Mouse (Mus musculus): ENCODE results near the gene Gm12355. TPM values are rescaled to one million over a fixed set of nuclear protein-coding genes. Genes with fewer than 3 reads are reported as not detected.

Gene Gm12355
- polyA plus RNA-seq, 1 experiment, result 7.2 TPM

GRCm38 (mm10) chr11:98582551-98583264 lies 42.8 kb downstream of the Gm12355 start:
- peaks cover 13% of the 10 kb centered on the region; the same call in 1 of the 2 replicates for H3K4me1 ChIP-seq (ENCODE audit: control insufficient read depth, insufficient read depth, low read length)
- TF ChIP-seq POLR2A (IDR thresholded peaks at IDR 0.05; ENCODE audit: low read depth, low read length) (no peak), CTCF (IDR thresholded peaks at IDR 0.05; ENCODE audit: borderline replicate concordance, insufficient read depth, low read length) (no peak)
- H3K4me3 ChIP-seq (ENCODE audit: insufficient read depth, low read length), result no peak overlapping the region
- no peak overlapping the region for H3K27ac ChIP-seq (ENCODE audit: insufficient read depth, low read length)

- Histone ChIP-seq H3K4me3 (ENCODE audit: insufficient read depth, low read length) (no peak overlapping the region), H3K27ac (ENCODE audit: insufficient read depth, low read length) (no peak overlapping the region), H3K4me1 (ENCODE audit: control insufficient read depth, insufficient read depth, low read length) (peaks cover 9% of the 10 kb centered on the region; the same call in 1 of the 2 replicates)
- TF ChIP-seq CTCF (IDR thresholded peaks at IDR 0.05; ENCODE audit: borderline replicate concordance, insufficient read depth, low read length) (no peak), POLR2A (IDR thresholded peaks at IDR 0.05; ENCODE audit: low read depth, low read length) (no peak)
These were observed 43.5 kb downstream of the Gm12355 start for GRCm38 (mm10) chr11:98582030-98582388.

- H3K27ac ChIP-seq (ENCODE audit: insufficient read depth, low read length), result no peak overlapping the region
- TF ChIP-seq POLR2A (IDR thresholded peaks at IDR 0.05; ENCODE audit: low read depth, low read length), result no peak
- H3K4me3 ChIP-seq (ENCODE audit: insufficient read depth, low read length), result no peak overlapping the region
- peaks cover 9% of the 10 kb centered on the region; the same call in 1 of the 2 replicates for H3K4me1 ChIP-seq (ENCODE audit: control insufficient read depth, insufficient read depth, low read length)
These were observed 44.0 kb downstream of the Gm12355 start for GRCm38 (mm10) chr11:98581286-98582029.

- no peak overlapping the region for H3K4me3 ChIP-seq (ENCODE audit: insufficient read depth, low read length)
- peaks cover 6% of the 10 kb centered on the region; the same call in 1 of the 2 replicates for H3K4me1 ChIP-seq (ENCODE audit: control insufficient read depth, insufficient read depth, low read length)
- H3K27ac ChIP-seq (ENCODE audit: insufficient read depth, low read length), result no peak overlapping the region
- TF ChIP-seq POLR2A (IDR thresholded peaks at IDR 0.05; ENCODE audit: low read depth, low read length) (no peak), CTCF (IDR thresholded peaks at IDR 0.05; ENCODE audit: borderline replicate concordance, insufficient read depth, low read length) (no peak)
These were observed 45.0 kb downstream of the Gm12355 start for GRCm38 (mm10) chr11:98580301-98581121.

- H3K4me3 ChIP-seq (ENCODE audit: insufficient read depth, low read length), result no peak overlapping the region
- H3K4me1 ChIP-seq (ENCODE audit: control insufficient read depth, insufficient read depth, low read length), result no peaks in the 10 kb centered on the region
- no peak for TF ChIP-seq CTCF (IDR thresholded peaks at IDR 0.05; ENCODE audit: borderline replicate concordance, insufficient read depth, low read length)
- TF ChIP-seq POLR2A (IDR thresholded peaks at IDR 0.05; ENCODE audit: low read depth, low read length), result no peak
- H3K27ac ChIP-seq (ENCODE audit: insufficient read depth, low read length), result no peak overlapping the region
These were observed 47.7 kb downstream of the Gm12355 start for GRCm38 (mm10) chr11:98577776-98578175.

Other genes starting within 250 kb of the Gm12355 start
- not detected in 2 replicates for gene Tcap, start 241.8 kb downstream of the Gm12355 start, polyA plus RNA-seq (2011; ENCODE audit: insufficient read length, low read depth, missing spikeins)
- gene Pnmt, start 239.2 kb downstream of the Gm12355 start, polyA plus RNA-seq (2011; ENCODE audit: insufficient read length, low read depth, missing spikeins), result not detected in 2 replicates
- 3.6 and 4.1 TPM in 2 replicates for gene Pgap3, start 225.2 kb downstream of the Gm12355 start, polyA plus RNA-seq (2011; ENCODE audit: insufficient read length, low read depth, missing spikeins)
- 15.3 and 17.8 TPM in 2 replicates for gene Erbb2, start 213.2 kb downstream of the Gm12355 start, polyA plus RNA-seq (2011; ENCODE audit: insufficient read length, low read depth, missing spikeins)
- 47.2 and 54.3 TPM in 2 replicates for gene Mien1, start 186.7 kb downstream of the Gm12355 start, polyA plus RNA-seq (2011; ENCODE audit: insufficient read length, low read depth, missing spikeins)
- not detected in 2 replicates for gene Grb7, start 179.3 kb downstream of the Gm12355 start, polyA plus RNA-seq (2011; ENCODE audit: insufficient read length, low read depth, missing spikeins)
- not detected in 2 replicates for gene Ikzf3, start 79.6 kb downstream of the Gm12355 start, polyA plus RNA-seq (2011; ENCODE audit: insufficient read length, low read depth, missing spikeins)
- gene Zpbp2, start 74.6 kb downstream of the Gm12355 start, polyA plus RNA-seq (2011; ENCODE audit: insufficient read length, low read depth, missing spikeins), result not detected in 2 replicates
- 47.7 and 51.9 TPM in 2 replicates for gene Ormdl3, start 38.3 kb downstream of the Gm12355 start, polyA plus RNA-seq (2011; ENCODE audit: insufficient read length, low read depth, missing spikeins)
- gene Lrrc3c, start 27.4 kb downstream of the Gm12355 start, polyA plus RNA-seq (2011; ENCODE audit: insufficient read length, low read depth, missing spikeins), result not detected in 2 replicates
- gene Gsdma3, start 699 bp upstream of the Gm12355 start, polyA plus RNA-seq (2011; ENCODE audit: insufficient read length, low read depth, missing spikeins), result not detected in 2 replicates
- gene Gsdma2, start 21.1 kb upstream of the Gm12355 start, polyA plus RNA-seq (2011; ENCODE audit: insufficient read length, low read depth, missing spikeins), result not detected in 2 replicates
- gene Gsdma, start 38.7 kb upstream of the Gm12355 start, polyA plus RNA-seq (2011; ENCODE audit: insufficient read length, low read depth, missing spikeins), result not detected in 2 replicates
- gene Psmd3, start 56.9 kb upstream of the Gm12355 start, polyA plus RNA-seq (2011; ENCODE audit: insufficient read length, low read depth, missing spikeins), result 86.7 and 91.8 TPM in 2 replicates
- 0.35 TPM in 1 of 2 replicates, not detected in the other for gene Csf3, start 75.6 kb upstream of the Gm12355 start, polyA plus RNA-seq (2011; ENCODE audit: insufficient read length, low read depth, missing spikeins)
- 50.1 and 58.1 TPM in 2 replicates for gene Med24, start 103.8 kb upstream of the Gm12355 start, polyA plus RNA-seq (2011; ENCODE audit: insufficient read length, low read depth, missing spikeins)
- gene Thra, start 115.0 kb upstream of the Gm12355 start, polyA plus RNA-seq (2011; ENCODE audit: insufficient read length, low read depth, missing spikeins), result 66.0 and 83.9 TPM in 2 replicates
- gene Nr1d1, start 149.7 kb upstream of the Gm12355 start, polyA plus RNA-seq (2011; ENCODE audit: insufficient read length, low read depth, missing spikeins), result 18.7 and 23.7 TPM in 2 replicates
- gene Msl1, start 169.9 kb upstream of the Gm12355 start, polyA plus RNA-seq (2011; ENCODE audit: insufficient read length, low read depth, missing spikeins), result 77.7 and 83.8 TPM in 2 replicates
- gene Casc3, start 179.2 kb upstream of the Gm12355 start, polyA plus RNA-seq (2011; ENCODE audit: insufficient read length, low read depth, missing spikeins), result 29.7 and 36.7 TPM in 2 replicates
- 1.6 and 2.0 TPM in 2 replicates for gene Rapgefl1, start 211.1 kb upstream of the Gm12355 start, polyA plus RNA-seq (2011; ENCODE audit: insufficient read length, low read depth, missing spikeins)
- 10.7 and 11.4 TPM in 2 replicates for gene Wipf2, start 238.0 kb upstream of the Gm12355 start, polyA plus RNA-seq (2011; ENCODE audit: insufficient read length, low read depth, missing spikeins)

Measured in embryonic fibroblast, embryonic 13.5 days (primary cell).